Mouse (Mus musculus) olfactory bulb, adult 2 months (tissue): Measurements from ENCODE around the gene Pygb.

Source experiments
- CTCF ChIP-seq: fragments of 200-500 bp; IDR thresholded peaks from 2 replicates; pipeline ENCODE4 v1.5.1; 2012; ENCODE audit warnings: low read depth, mild to moderate bottlenecking, low read length, moderate library complexity; ENCODE audit not compliant: insufficient read depth
- POLR2A ChIP-seq: fragments of 200-500 bp; IDR thresholded peaks from 2 replicates; pipeline ENCODE4 v1.6.1; 2012; ENCODE audit warnings: mild to moderate bottlenecking, low read depth, low read length, moderate library complexity; ENCODE audit not compliant: insufficient read depth

DNA sequence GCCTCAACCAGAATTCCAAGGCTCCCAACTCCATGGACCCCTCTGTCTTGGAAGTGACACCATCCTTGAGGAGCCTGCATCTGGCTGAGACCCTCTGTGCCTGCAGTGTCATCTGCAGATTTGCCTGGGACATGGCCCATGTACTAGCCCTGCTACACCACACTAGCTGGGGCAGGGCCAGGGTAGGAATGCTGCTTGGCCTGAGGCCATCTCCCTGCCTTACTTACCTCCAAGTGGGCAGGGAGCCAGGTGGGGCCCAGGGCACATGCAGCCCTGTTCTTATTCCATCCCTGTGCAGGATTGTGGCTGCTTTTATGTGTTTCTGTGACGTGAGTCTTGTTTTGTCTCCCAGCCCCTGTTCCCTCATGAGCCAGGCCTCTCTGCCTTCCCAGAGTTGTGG is 15.8 kb upstream of the Pygb start:
- TF ChIP-seq CTCF (no peak), POLR2A (no peak)
